Mouse (Mus musculus) MEL (cell line): Measurements from ENCODE around the gene Ccdc115. TPM values are rescaled to one million over a fixed set of nuclear protein-coding genes. Genes with fewer than 3 reads are reported as not detected.

Experiments used
- DNase-seq: peaks from one replicate; pipeline ENCODE4 v3.0.0; 2011; ENCODE audit warnings: low read depth, low spot score
- H3K27ac ChIP-seq: 2 replicates; pipeline ENCODE4 v1.5.1; 2012; ENCODE audit warnings: low read depth, mild to moderate bottlenecking, control low read depth, low read length, moderate library complexity; ENCODE audit not compliant: control insufficient read depth
- H3K27me3 ChIP-seq, 2 experiments: fragments of 150-350 bp in 1 of 2; sonication (generic) in 1 of 2; 2 replicates each; pipeline ENCODE4 v1.6.1; 2012; ENCODE audit warnings: low read length in 2 of 2, mild to moderate bottlenecking in 2 of 2, improper control_type of control experiment in 1 of 2, moderate library complexity in 1 of 2; ENCODE audit not compliant: insufficient read depth in 2 of 2, control insufficient read depth in 1 of 2
- H3K36me3 ChIP-seq, 2 experiments: 2 replicates each; pipeline ENCODE4 v1.6.1; 2012 to 2014; ENCODE audit warnings: low read length in 2 of 2, improper control_type of control experiment in 1 of 2, inconsistent platforms in 1 of 2, mild to moderate bottlenecking in 1 of 2; ENCODE audit not compliant: insufficient read depth in 2 of 2, control insufficient read depth in 1 of 2
- H3K4me1 ChIP-seq, 2 experiments: fragments of 150-350 bp in 1 of 2; sonication (generic) in 1 of 2; 2 replicates each; pipeline ENCODE4 v1.6.1; 2012; ENCODE audit warnings: low read length in 2 of 2, improper control_type of control experiment in 1 of 2, mild to moderate bottlenecking in 1 of 2; ENCODE audit not compliant: insufficient read depth in 2 of 2, control insufficient read depth in 1 of 2
- H3K4me3 ChIP-seq, 2 experiments: fragments of 150-350 bp in 1 of 2; sonication (generic) in 1 of 2; 2 replicates each; pipeline ENCODE4 v1.5.1; 2012; ENCODE audit warnings: low read depth in 2 of 2, low read length in 2 of 2, mild to moderate bottlenecking in 2 of 2, moderate library complexity in 2 of 2, control low read depth in 1 of 2, improper control_type of control experiment in 1 of 2; ENCODE audit not compliant: control insufficient read depth in 1 of 2, insufficient read depth in 1 of 2
- H3K79me2 ChIP-seq: 2 replicates; pipeline ENCODE4 v1.6.1; 2012; ENCODE audit warnings: mild to moderate bottlenecking, low read length, moderate library complexity; ENCODE audit not compliant: control insufficient read depth, poor library complexity, insufficient read depth
- H3K9ac ChIP-seq: 2 replicates; pipeline ENCODE4 v1.6.1; 2012; ENCODE audit warnings: low read depth, mild to moderate bottlenecking, control low read depth, low read length, moderate library complexity; ENCODE audit not compliant: control insufficient read depth, poor library complexity, severe bottlenecking
- H3K9me3 ChIP-seq: fragments of 150-350 bp; sonication (generic); replicated peaks from 2 replicates; pipeline ENCODE4 v1.6.1; 2012; ENCODE audit warnings: mild to moderate bottlenecking, low read length, improper control_type of control experiment, moderate library complexity; ENCODE audit not compliant: insufficient read depth
- CHD2 ChIP-seq: IDR thresholded peaks from 2 replicates; pipeline ENCODE4 v1.6.1; 2011; ENCODE audit warnings: low read length, improper control_type of control experiment
- ELF1 ChIP-seq: IDR thresholded peaks from 2 replicates; pipeline ENCODE4 v1.6.1; 2014; ENCODE audit warnings: low read depth, mild to moderate bottlenecking, inconsistent platforms, low read length, improper control_type of control experiment, moderate library complexity
- EP300 ChIP-seq, 2 experiments: IDR thresholded peaks; 2 replicates each; pipeline ENCODE4 v1.6.1; 2011; ENCODE audit warnings: improper control_type of control experiment in 2 of 2, low read length in 2 of 2, low read depth in 1 of 2, mild to moderate bottlenecking in 1 of 2
- ETS1 ChIP-seq: IDR thresholded peaks from 2 replicates; pipeline ENCODE4 v1.6.1; 2012; ENCODE audit warnings: low read depth, mild to moderate bottlenecking, inconsistent platforms, low read length, improper control_type of control experiment, moderate library complexity
- GATA1 ChIP-seq: IDR thresholded peaks from 2 replicates; pipeline ENCODE4 v1.6.1; 2011; ENCODE audit warnings: low read depth, low read length, improper control_type of control experiment
- HCFC1 ChIP-seq: IDR thresholded peaks from 2 replicates; pipeline ENCODE4 v1.6.1; 2012; ENCODE audit warnings: low read depth, mild to moderate bottlenecking, inconsistent platforms, low read length, improper control_type of control experiment, moderate library complexity
- KAT2A ChIP-seq: conservative IDR thresholded peaks from 2 replicates; pipeline ENCODE4 v1.6.1; 2012; ENCODE audit warnings: low read depth, low read length, improper control_type of control experiment, inconsistent platforms
- MAFK ChIP-seq: IDR thresholded peaks from 2 replicates; pipeline ENCODE4 v1.6.1; 2011; ENCODE audit warnings: low read depth, mild to moderate bottlenecking, low read length, improper control_type of control experiment, borderline replicate concordance
- MAX ChIP-seq: IDR thresholded peaks from 2 replicates; pipeline ENCODE4 v1.6.1; 2011; ENCODE audit warnings: low read length, improper control_type of control experiment
- MAZ ChIP-seq: IDR thresholded peaks from 2 replicates; pipeline ENCODE4 v1.6.1; 2012; ENCODE audit warnings: low read depth, mild to moderate bottlenecking, inconsistent platforms, low read length, improper control_type of control experiment
- MXI1 ChIP-seq: IDR thresholded peaks from 2 replicates; pipeline ENCODE4 v1.6.1; 2011; ENCODE audit warnings: mild to moderate bottlenecking, low read depth, low read length, improper control_type of control experiment
- MYB ChIP-seq: IDR thresholded peaks from 2 replicates; pipeline ENCODE4 v1.6.1; 2011; ENCODE audit warnings: mild to moderate bottlenecking, low read depth, low read length, improper control_type of control experiment
- MYC ChIP-seq: IDR thresholded peaks from 2 replicates; pipeline ENCODE4 v1.6.1; 2011; ENCODE audit warnings: low read depth, mild to moderate bottlenecking, low read length, improper control_type of control experiment, moderate library complexity
- NELFE ChIP-seq: IDR thresholded peaks from 2 replicates; pipeline ENCODE4 v1.6.1; 2011; ENCODE audit warnings: low read depth, low read length, improper control_type of control experiment
- NRF1 ChIP-seq: IDR thresholded peaks from 2 replicates; pipeline ENCODE4 v1.6.1; 2014; ENCODE audit warnings: low read depth, mild to moderate bottlenecking, inconsistent platforms, low read length, improper control_type of control experiment, moderate library complexity; ENCODE audit not compliant: poor library complexity, insufficient read depth, severe bottlenecking
- POLR2A ChIP-seq, 2 experiments: IDR thresholded peaks; 2 replicates each; pipeline ENCODE4 v1.6.1; 2011 to 2012; ENCODE audit warnings: low read length in 2 of 2, mild to moderate bottlenecking in 2 of 2, control low read depth in 1 of 2, improper control_type of control experiment in 1 of 2, low read depth in 1 of 2, moderate library complexity in 1 of 2; ENCODE audit not compliant: control insufficient read depth in 1 of 2, insufficient read depth in 1 of 2, poor library complexity in 1 of 2
- POLR2AphosphoS2 ChIP-seq: IDR thresholded peaks from 2 replicates; pipeline ENCODE4 v1.6.1; 2011; ENCODE audit warnings: low read length, improper control_type of control experiment
- RCOR1 ChIP-seq: IDR thresholded peaks from 2 replicates; pipeline ENCODE4 v1.6.1; 2012; ENCODE audit warnings: low read depth, mild to moderate bottlenecking, inconsistent platforms, low read length, improper control_type of control experiment
- SIN3A ChIP-seq: IDR thresholded peaks from 2 replicates; pipeline ENCODE4 v1.6.1; 2012; ENCODE audit warnings: low read length, improper control_type of control experiment, inconsistent platforms
- TAL1 ChIP-seq: IDR thresholded peaks from 2 replicates; pipeline ENCODE4 v1.6.1; 2012; ENCODE audit warnings: mild to moderate bottlenecking, inconsistent platforms, low read length, moderate library complexity, mixed read lengths
- TBP ChIP-seq: IDR thresholded peaks from 2 replicates; pipeline ENCODE4 v1.8.0; 2011; ENCODE audit warnings: low read depth, low read length, improper control_type of control experiment
- TCF12 ChIP-seq: IDR thresholded peaks from 2 replicates; pipeline ENCODE4 v1.6.1; 2014; ENCODE audit warnings: low read depth, mild to moderate bottlenecking, inconsistent platforms, low read length, improper control_type of control experiment, moderate library complexity
- UBTF ChIP-seq: IDR thresholded peaks from 2 replicates; pipeline ENCODE4 v1.6.1; 2012; ENCODE audit warnings: low read depth, mild to moderate bottlenecking, inconsistent platforms, low read length, improper control_type of control experiment, moderate library complexity, borderline replicate concordance; ENCODE audit not compliant: insufficient read depth
- USF1 ChIP-seq: IDR thresholded peaks from 2 replicates; pipeline ENCODE4 v1.6.1; 2014; ENCODE audit warnings: low read depth, mild to moderate bottlenecking, inconsistent platforms, low read length, improper control_type of control experiment, moderate library complexity
- USF2 ChIP-seq, 2 experiments: IDR thresholded peaks; 2 replicates each; pipeline ENCODE4 v1.6.1; 2011 to 2012; ENCODE audit warnings: improper control_type of control experiment in 2 of 2, low read length in 2 of 2, borderline replicate concordance in 1 of 2, inconsistent platforms in 1 of 2, low read depth in 1 of 2, mild to moderate bottlenecking in 1 of 2; ENCODE audit not compliant: insufficient read depth in 1 of 2
- ZKSCAN1 ChIP-seq: IDR thresholded peaks from 2 replicates; pipeline ENCODE4 v1.6.1; 2012; ENCODE audit warnings: low read depth, mild to moderate bottlenecking, inconsistent platforms, low read length, improper control_type of control experiment, moderate library complexity
- ZMIZ1 ChIP-seq: IDR thresholded peaks from 2 replicates; pipeline ENCODE4 v1.6.1; 2012; ENCODE audit warnings: low read depth, mild to moderate bottlenecking, inconsistent platforms, low read length, improper control_type of control experiment, moderate library complexity
- polyA plus RNA-seq, 2 experiments: library from polyadenylated mRNA; stranded (reverse) in 1 of 2; unstranded in 1 of 2; fragments of >175 nt in 1 of 2; fragments of >200 nt in 1 of 2; gene quantifications; 2 replicates each; pipeline versions ENCODE4 v1.2.1 to v1.2.4; 2012; ENCODE audit warnings: low replicate concordance in 2 of 2, low read depth in 1 of 2; ENCODE audit not compliant: insufficient read length in 2 of 2, insufficient read depth in 1 of 2, missing spikeins in 1 of 2
- total RNA-seq: library from RNA; depleted of rRNA; stranded (reverse); fragments of 300-350 nt; gene quantifications from 2 replicates; pipeline ENCODE4 v1.2.3, GENCODE M21; 2012

The Ccdc115 gene
- total and polyA plus RNA-seq, 3 experiments: 63.4 to 78.7 TPM; not detected in 1

GRCm38 (mm10) chr1:34484470-34484869 lies 45.0 kb upstream of the Ccdc115 start (continued):
- TF ChIP-seq HCFC1 (peak; percentile 61), USF2 (IDR thresholded peaks at IDR 0.05; ENCODE audit: borderline replicate concordance in 1 of 2, insufficient read depth in 1 of 2, low read depth in 1 of 2, low read length in 2 of 2) (no peak), ETS1 (peak; percentile 100), POLR2AphosphoS2 (no peak), SIN3A (peak; percentile 89), ZMIZ1 (no peak), TAL1 (no peak), TBP (no peak), POLR2A (IDR thresholded peaks at IDR 0.05; ENCODE audit: control insufficient read depth in 1 of 2, insufficient read depth in 1 of 2, low read depth in 1 of 2, low read length in 2 of 2, poor library complexity in 1 of 2) (no peak), MXI1 (no peak; the same call in 1 of the 2 replicates), ZKSCAN1 (no peak), KAT2A (no peak; the same call in 1 of the 2 replicates), MAFK (no peak), MYC (no peak), ELF1 (no peak), TCF12 (no peak; the same call in 1 of the 2 replicates), RCOR1 (no peak), CHD2 (peak; percentile 40; the same call in 1 of the 2 replicates), NRF1 (no peak), UBTF (no peak), GATA1 (peak; percentile 90), NELFE (no peak)

- Histone ChIP-seq H3K27ac (no peak overlapping the region), H3K9ac (no peak overlapping the region), H3K4me1 (peaks cover 23 to 36% of the 10 kb centered on the region in 2 experiments), H3K79me2 (no peaks in the 10 kb centered on the region), H3K4me3 (no peak overlapping the region), H3K27me3 (no peaks in the 10 kb centered on the region), H3K36me3 (peaks cover 0 to 27% of the 10 kb centered on the region in 2 experiments; a peak in 2 of 4 replicates), H3K9me3 (no peaks in the 10 kb centered on the region)
- no peak for DNase-seq
- TF ChIP-seq POLR2A (IDR thresholded peaks at IDR 0.05; ENCODE audit: control insufficient read depth in 1 of 2, insufficient read depth in 1 of 2, low read depth in 1 of 2, low read length in 2 of 2, poor library complexity in 1 of 2): no peak
- no peak for TF ChIP-seq MAZ
- no peak for TF ChIP-seq MAX
- TF ChIP-seq TBP: no peak
- 0 out of 4 replicates have a peak, but pooled peaks of 1 of the 2 experiments have one; percentile 7 for TF ChIP-seq EP300 (IDR thresholded peaks at IDR 0.05; ENCODE audit: low read depth in 1 of 2, low read length in 2 of 2)
- no peak for TF ChIP-seq USF1
- TF ChIP-seq MYB: no peak
- no peak for TF ChIP-seq ETS1
Observed at GRCm38 (mm10) chr1:34481920-34482669, 42.6 kb upstream of the Ccdc115 start.
